Mouse (Mus musculus) kidney, adult 18-20 months (tissue): ENCODE data around the gene Slc6a11.

ENCODE experiments used
- DNase-seq: peaks from one replicate; pipeline ENCODE4 v3.0.0; 2021

The Slc6a11 gene

GRCm38 (mm10) chr6:114267979-114268378 lies 136.9 kb downstream of the Slc6a11 start:
- no peak for DNase-seq

- no peak for DNase-seq
These were observed 138.5 kb downstream of the Slc6a11 start for GRCm38 (mm10) chr6:114269589-114269988.

GRCm38 (mm10) chr6:114270799-114271198 lies 139.8 kb downstream of the Slc6a11 start:
- DNase-seq: no peak

GRCm38 (mm10) chr6:114272279-114272678 lies 141.2 kb downstream of the Slc6a11 start:
- DNase-seq: no peak

GRCm38 (mm10) chr6:114273997-114274728 lies 143.1 kb downstream of the Slc6a11 start:
- DNase-seq: no peak

GRCm38 (mm10) chr6:114275800-114276199 lies 144.8 kb downstream of the Slc6a11 start:
- no peak for DNase-seq

GRCm38 (mm10) chr6:114282469-114283277 lies 151.6 kb downstream of the Slc6a11 start, which contains the start of gene Slc6a1:
Slc6a1 (plus strand) TSS chr6:114282635.
- DNase-seq: peak; percentile 9

GRCm38 (mm10) chr6:114283278-114283770 lies 152.3 kb downstream of the Slc6a11 start:
- no peak for DNase-seq

- DNase-seq: no peak
These were observed 153.1 kb downstream of the Slc6a11 start for GRCm38 (mm10) chr6:114283927-114284703.

- DNase-seq: no peak
These were observed 154.4 kb downstream of the Slc6a11 start for GRCm38 (mm10) chr6:114285424-114285823.

GRCm38 (mm10) chr6:114289106-114289505 lies 158.1 kb downstream of the Slc6a11 start:
- DNase-seq: no peak

- DNase-seq: no peak
These were observed 159.1 kb downstream of the Slc6a11 start for GRCm38 (mm10) chr6:114290184-114290583.

GRCm38 (mm10) chr6:114290929-114291328 lies 159.9 kb downstream of the Slc6a11 start:
- no peak for DNase-seq

GRCm38 (mm10) chr6:114291396-114291795 lies 160.4 kb downstream of the Slc6a11 start:
- DNase-seq: no peak

GRCm38 (mm10) chr6:114293511-114293910 lies 162.5 kb downstream of the Slc6a11 start:
- DNase-seq: no peak

- DNase-seq: no peak
These were observed 164.0 kb downstream of the Slc6a11 start for GRCm38 (mm10) chr6:114295086-114295485.

- DNase-seq: no peak
These were observed 166.4 kb downstream of the Slc6a11 start for GRCm38 (mm10) chr6:114297260-114298002.
